21 mouse cellular contexts compared by ENCODE assay signal in genomic region chr13:99793001-99793400, GRCm38 (mm10).
"Had no signal": no experiment of that assay in that cellular context is flagged by ENCODE, and none has a peak within 500 bp of the region (broad histone marks: within the 10 kb centered on the region; RNA-seq: fewer than 3 reads in every experiment).

No protein-coding gene starts in this region.

- DNase-seq: kidney, adult 8-10 months; kidney, postnatal 10 days; kidney, postnatal 36 days; layer of hippocampus, postnatal 36 days; liver, embryonic 13.5 days; lung, adult 2 months; lung, postnatal 10 days; lung, postnatal 36 days; midbrain, embryonic 14.5 days; retina, postnatal 1 day; right cerebral cortex, postnatal 25 days; spleen, adult 18-20 months; thymus, postnatal 25 days had no signal

- H3K27me3 ChIP-seq: kidney, embryonic 15.5 days; limb, embryonic 12.5 days; liver, embryonic 13.5 days; megakaryocyte, embryonic 14.5 days; neural tube, embryonic 13.5 days; stomach, embryonic 15.5 days had no signal

- H3K4me3 ChIP-seq: kidney, embryonic 15.5 days; left cerebral cortex, adult 2 months; limb, embryonic 12.5 days; liver, embryonic 13.5 days; megakaryocyte, embryonic 14.5 days; midbrain, embryonic 10.5 days; myocyte; neural tube, embryonic 13.5 days; stomach, embryonic 15.5 days had no signal

- H3K9me3 ChIP-seq: kidney, embryonic 15.5 days; limb, embryonic 12.5 days; liver, embryonic 13.5 days; megakaryocyte, embryonic 14.5 days; midbrain, embryonic 10.5 days; neural tube, embryonic 13.5 days; stomach, embryonic 15.5 days had no signal

- H3K36me3 ChIP-seq: kidney, embryonic 15.5 days; limb, embryonic 12.5 days; liver, embryonic 13.5 days; midbrain, embryonic 10.5 days; neural tube, embryonic 13.5 days; stomach, embryonic 15.5 days had no signal

- H3K4me2 ChIP-seq: kidney, embryonic 15.5 days; limb, embryonic 12.5 days; liver, embryonic 13.5 days; neural tube, embryonic 13.5 days; stomach, embryonic 15.5 days had no signal

- H3K9ac ChIP-seq: kidney, embryonic 15.5 days; limb, embryonic 12.5 days; liver, embryonic 13.5 days; neural tube, embryonic 13.5 days; stomach, embryonic 15.5 days had no signal

- H3K27ac ChIP-seq: kidney, embryonic 15.5 days; left cerebral cortex, adult 2 months; liver, embryonic 13.5 days; midbrain, embryonic 10.5 days; stomach, embryonic 15.5 days had no signal

- H3K4me1 ChIP-seq: liver, embryonic 13.5 days; megakaryocyte, embryonic 14.5 days had no signal
